Mouse (Mus musculus) forebrain, postnatal 0 days (tissue): ENCODE measurements around the gene Hpse2. TPM values are rescaled to one million over a fixed set of nuclear protein-coding genes. Genes with fewer than 3 reads are reported as not detected.
A peak's percentile ranks its signal among the peaks of the same experiment; 100 is the strongest.

Experiments
- ATAC-seq: fragments of 200-750 bp; cut with Nextera tagmentation; 2 replicates; pipeline ENCODE4 v1.8.0; 2017; ENCODE audit warnings: mild to moderate bottlenecking, moderate library complexity
- DNase-seq: peaks from one replicate; pipeline ENCODE4 v3.0.0-alpha.2; 2015
- H3K27ac ChIP-seq: fragments of 300-500 bp; sonication (generic); 2 replicates; pipeline ENCODE4 v1.5.1; 2014; ENCODE audit warnings: low read depth, mild to moderate bottlenecking, antibody characterized with exemption, low read length, moderate library complexity, mixed read lengths
- H3K27me3 ChIP-seq: fragments of 300-500 bp; sonication (generic); 2 replicates; pipeline ENCODE4 v1.6.1; 2014; ENCODE audit warnings: mild to moderate bottlenecking, low read length, mixed read lengths; ENCODE audit not compliant: insufficient read depth
- H3K36me3 ChIP-seq: fragments of 300-500 bp; sonication (generic); 2 replicates; pipeline ENCODE4 v1.6.1; 2014; ENCODE audit warnings: mild to moderate bottlenecking, moderate library complexity; ENCODE audit not compliant: insufficient read depth
- H3K4me1 ChIP-seq: fragments of 300-500 bp; sonication (generic); 2 replicates; pipeline ENCODE4 v1.6.1; 2014; ENCODE audit warnings: antibody characterized with exemption; ENCODE audit not compliant: insufficient read depth
- H3K4me2 ChIP-seq: fragments of 300-500 bp; sonication (generic); 2 replicates; pipeline ENCODE4 v1.6.1; 2014; ENCODE audit warnings: low read depth, mild to moderate bottlenecking, moderate library complexity
- H3K4me3 ChIP-seq: fragments of 300-500 bp; sonication (generic); 2 replicates; pipeline ENCODE4 v1.5.1; 2014; ENCODE audit warnings: low read depth, low read length, mixed read lengths
- H3K9ac ChIP-seq: fragments of 300-500 bp; sonication (generic); 2 replicates; pipeline ENCODE4 v1.6.1; 2014; ENCODE audit warnings: mild to moderate bottlenecking
- H3K9me3 ChIP-seq: fragments of 300-500 bp; sonication (generic); 2 replicates; pipeline ENCODE4 v1.6.1; 2016; ENCODE audit warnings: low read length
- CTCF ChIP-seq: sonication (generic); IDR thresholded peaks from 2 replicates; pipeline ENCODE4 v1.5.1; 2016; ENCODE audit warnings: antibody characterized with exemption, control low read depth, low read depth
- WGBS: fragments of 180-500 bp; shearing (Covaris S2); extraction: QIAGEN DNeasy Blood & Tissue Kit; methylation state at CpG from one replicate; pipeline ENCODE4 v1.1.7; 2014; 5-methylcytosine and 5-hydroxymethylcytosine counted together
- polyA plus RNA-seq: library from polyadenylated mRNA; unstranded; fragments of >200 nt; fragmentation: Nextera tagmentation; extraction: Ambion mirVana; gene quantifications from 2 replicates; pipeline ENCODE4 v1.2.1, GENCODE M21; 2015
- total RNA-seq: library from RNA; depleted of rRNA; stranded (reverse); fragments of >200 nt; gene quantifications from 2 replicates; pipeline ENCODE4 v1.2.3, GENCODE M21; 2014

Gene Hpse2
- total and polyA plus RNA-seq, 2 experiments from 2014 or later, result 0.34 to 0.57 TPM

DNA sequence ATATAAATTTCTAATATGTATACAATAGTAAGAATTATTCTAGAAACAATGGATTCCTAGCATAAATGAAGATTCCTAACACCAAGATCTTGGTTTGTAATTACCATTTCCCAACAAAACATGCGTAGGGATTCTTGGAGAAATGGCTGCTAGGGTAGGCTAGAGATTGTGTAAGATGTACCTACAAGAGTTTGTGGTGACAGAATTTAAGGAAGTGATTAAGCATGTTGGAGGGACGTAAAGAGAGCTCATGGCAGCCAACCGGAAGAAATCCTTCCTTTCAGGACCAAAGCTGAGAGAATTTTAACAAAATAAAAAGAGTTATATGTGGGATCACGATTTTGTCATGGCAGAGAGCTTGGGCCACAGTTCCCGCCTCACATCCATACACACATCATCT, 369.4 kb downstream of the Hpse2 start:
- H3K4me1 ChIP-seq, result peaks cover 4% of the 10 kb centered on the region; the same call in 1 of the 2 replicates
- no peak overlapping the region for H3K4me2 ChIP-seq
- WGBS, result 77% methylated on average over 5 of the region's 5 CpGs
- H3K9ac ChIP-seq, result no peak overlapping the region
- no peaks in the 10 kb centered on the region for H3K9me3 ChIP-seq
- ATAC-seq (no peak), DNase-seq (no peak)
- no peak overlapping the region for H3K4me3 ChIP-seq
- TF ChIP-seq CTCF, result no peak
- no peak overlapping the region for H3K27ac ChIP-seq
- H3K36me3 ChIP-seq, result no peaks in the 10 kb centered on the region
- H3K27me3 ChIP-seq, result no peaks in the 10 kb centered on the region

DNA sequence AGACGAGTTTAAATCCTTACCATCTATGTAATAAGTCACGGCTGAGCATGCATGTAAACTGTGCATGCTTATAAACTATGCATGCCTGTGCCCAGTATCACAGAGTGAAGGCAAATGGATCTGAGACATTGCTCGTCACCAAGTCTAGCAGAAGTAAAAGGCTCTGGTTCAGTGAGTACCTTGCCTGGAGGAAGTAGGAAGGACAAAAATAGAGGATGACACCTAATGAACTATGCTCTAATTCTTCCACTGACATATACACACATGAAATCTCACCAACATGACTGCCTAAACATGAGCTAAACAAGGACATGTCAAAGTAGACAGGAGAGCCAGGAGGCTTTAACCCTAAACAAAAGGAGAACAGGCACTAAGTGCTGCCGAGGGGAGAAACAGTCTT, 391.7 kb downstream of the Hpse2 start:
- DNase-seq, result no peak
- H3K27me3 ChIP-seq, result no peaks in the 10 kb centered on the region
- no peak for TF ChIP-seq CTCF
- 92% methylated on average over 4 of the region's 4 CpGs for WGBS
- H3K36me3 ChIP-seq, result no peaks in the 10 kb centered on the region
- no peak for ATAC-seq
- no peak overlapping the region for H3K4me2 ChIP-seq
- H3K4me1 ChIP-seq, result no peaks in the 10 kb centered on the region
- no peak overlapping the region for H3K27ac ChIP-seq
- no peak overlapping the region for H3K9ac ChIP-seq
- no peaks in the 10 kb centered on the region for H3K9me3 ChIP-seq
- no peak overlapping the region for H3K4me3 ChIP-seq

DNA sequence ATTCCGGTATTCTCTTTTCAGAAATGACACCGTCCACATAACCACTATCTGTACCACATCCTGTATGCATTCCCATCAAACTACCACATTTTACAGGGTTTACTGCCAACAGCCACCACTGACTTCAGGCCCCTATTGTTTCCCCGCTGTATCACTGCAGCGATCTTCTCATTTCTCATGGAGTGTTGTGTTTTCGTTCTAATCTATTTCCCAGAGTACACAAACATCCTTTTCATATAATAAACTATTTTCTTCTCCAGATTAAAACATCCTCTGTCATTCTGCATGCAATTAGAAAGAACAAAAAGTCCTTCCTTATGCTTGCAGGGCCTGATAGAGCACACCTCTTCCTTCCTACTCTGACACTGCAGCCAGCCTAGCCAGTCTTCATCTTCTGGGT, 399.3 kb downstream of the Hpse2 start:
- DNase-seq (no peak), ATAC-seq (no peak)
- Histone ChIP-seq H3K4me2 (no peak overlapping the region), H3K27me3 (no peaks in the 10 kb centered on the region), H3K36me3 (no peaks in the 10 kb centered on the region), H3K27ac (no peak overlapping the region), H3K9ac (no peak overlapping the region), H3K9me3 (no peaks in the 10 kb centered on the region), H3K4me1 (no peaks in the 10 kb centered on the region), H3K4me3 (no peak overlapping the region)
- WGBS, result 89% methylated on average over 5 of the region's 5 CpGs
- no peak for TF ChIP-seq CTCF

DNA sequence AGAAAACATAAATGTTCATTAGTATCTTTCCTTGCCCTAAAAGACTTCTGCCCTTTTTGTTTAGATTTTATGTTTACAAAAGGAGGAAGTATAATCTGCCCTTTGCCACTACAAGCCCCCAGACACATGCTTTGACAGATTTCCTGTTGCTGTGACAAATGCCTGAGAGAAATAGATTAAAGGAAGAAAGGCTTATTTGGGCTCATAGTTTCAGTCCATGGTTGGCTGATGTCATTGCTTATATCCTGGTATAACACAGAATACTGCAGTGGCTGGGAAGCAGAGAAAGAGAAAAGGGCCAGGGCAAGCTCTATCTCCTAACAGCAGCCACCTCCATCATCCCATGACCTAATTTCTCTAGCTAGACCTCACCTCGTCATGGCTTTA, 401.8 kb downstream of the Hpse2 start:
- Histone ChIP-seq H3K4me3 (no peak overlapping the region), H3K9ac (no peak overlapping the region)

DNA sequence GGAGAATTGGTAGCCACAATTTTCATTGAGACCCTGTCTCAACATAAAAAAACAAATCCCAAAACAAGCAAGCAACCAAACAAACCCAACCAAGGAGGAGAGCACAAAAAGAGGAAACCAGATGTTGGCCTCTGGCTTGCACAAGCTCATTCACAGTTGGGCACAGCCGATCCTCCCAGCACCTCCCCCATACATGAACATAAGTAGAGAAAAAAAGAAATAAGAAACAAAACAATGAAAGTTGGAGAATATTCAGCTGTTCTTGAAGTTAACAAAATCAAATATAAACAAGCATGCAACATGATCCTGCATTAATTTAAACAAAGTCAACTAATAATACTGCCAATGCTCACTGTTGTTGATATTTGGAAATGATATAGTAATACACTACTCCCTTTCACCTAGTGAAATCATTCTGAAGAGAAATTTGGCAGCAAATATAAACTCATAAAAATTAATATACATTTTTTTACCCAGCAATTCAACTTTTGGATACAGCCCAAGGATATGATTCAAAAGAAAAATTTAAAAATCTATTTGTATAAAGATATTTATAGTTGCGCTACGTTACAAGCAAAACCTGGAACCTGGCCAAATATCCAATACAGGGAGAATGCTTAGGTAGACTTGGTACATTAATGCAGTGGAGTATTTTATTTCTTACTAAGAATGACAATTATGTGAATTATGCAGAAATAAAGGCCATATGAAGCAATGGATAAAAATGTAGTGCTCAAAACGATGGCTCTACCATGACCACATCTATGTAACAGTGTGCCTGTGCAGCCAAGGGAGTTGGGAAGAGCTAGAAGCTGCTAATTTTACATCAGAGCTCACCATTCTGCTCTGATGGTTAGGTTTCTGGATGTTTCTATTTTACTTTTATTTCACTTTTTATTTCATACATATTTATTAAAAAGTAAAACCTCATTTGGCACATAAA, 402.5 kb downstream of the Hpse2 start:
- Histone ChIP-seq H3K4me2 (no peak overlapping the region), H3K9me3 (no peaks in the 10 kb centered on the region), H3K9ac (no peak overlapping the region), H3K4me1 (no peaks in the 10 kb centered on the region), H3K27ac (no peak overlapping the region), H3K36me3 (no peaks in the 10 kb centered on the region), H3K4me3 (no peak overlapping the region), H3K27me3 (no peaks in the 10 kb centered on the region)
- WGBS, result 66% methylated on average over 4 of the region's 4 CpGs
- DNase-seq (peak; percentile 46), ATAC-seq (no peak)
- TF ChIP-seq CTCF, result no peak

More for the DNA sequence above, 401.8 kb downstream of the Hpse2 start:
- H3K27ac ChIP-seq, result no peak overlapping the region
- DNase-seq (no peak), ATAC-seq (no peak)
- H3K4me2 ChIP-seq, result no peak overlapping the region
- no peak for TF ChIP-seq CTCF
- no peaks in the 10 kb centered on the region for H3K36me3 ChIP-seq
- WGBS, result 79% methylated on average over 1 of the region's 1 CpGs
- no peaks in the 10 kb centered on the region for H3K4me1 ChIP-seq
- no peaks in the 10 kb centered on the region for H3K9me3 ChIP-seq
- H3K27me3 ChIP-seq, result no peaks in the 10 kb centered on the region

DNA sequence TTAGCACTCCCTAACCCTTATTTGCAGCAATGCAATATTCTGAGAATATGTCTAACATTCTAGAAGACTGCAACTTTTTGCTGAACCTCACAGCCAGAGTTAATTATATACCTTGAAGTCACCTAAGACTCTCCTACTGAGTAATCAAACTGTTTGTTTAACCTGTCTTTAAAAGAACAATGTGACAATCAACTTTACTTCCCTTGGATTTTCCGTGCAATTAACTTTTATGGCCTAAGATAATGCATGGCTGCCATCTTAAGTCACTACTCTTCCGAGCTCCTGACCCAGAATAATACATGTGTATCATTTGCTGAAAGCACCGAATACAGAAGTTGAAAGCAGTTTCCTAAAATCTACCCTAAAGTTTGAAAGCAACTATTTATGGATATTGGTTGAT, 407.6 kb downstream of the Hpse2 start:
- Histone ChIP-seq H3K4me1 (no peaks in the 10 kb centered on the region), H3K36me3 (no peaks in the 10 kb centered on the region), H3K4me3 (no peak overlapping the region), H3K27ac (no peak overlapping the region), H3K9ac (no peak overlapping the region), H3K4me2 (no peak overlapping the region), H3K9me3 (no peaks in the 10 kb centered on the region), H3K27me3 (no peaks in the 10 kb centered on the region)
- DNase-seq (no peak), ATAC-seq (no peak)
- no peak for TF ChIP-seq CTCF
- 65% methylated on average over 3 of the region's 3 CpGs for WGBS

DNA sequence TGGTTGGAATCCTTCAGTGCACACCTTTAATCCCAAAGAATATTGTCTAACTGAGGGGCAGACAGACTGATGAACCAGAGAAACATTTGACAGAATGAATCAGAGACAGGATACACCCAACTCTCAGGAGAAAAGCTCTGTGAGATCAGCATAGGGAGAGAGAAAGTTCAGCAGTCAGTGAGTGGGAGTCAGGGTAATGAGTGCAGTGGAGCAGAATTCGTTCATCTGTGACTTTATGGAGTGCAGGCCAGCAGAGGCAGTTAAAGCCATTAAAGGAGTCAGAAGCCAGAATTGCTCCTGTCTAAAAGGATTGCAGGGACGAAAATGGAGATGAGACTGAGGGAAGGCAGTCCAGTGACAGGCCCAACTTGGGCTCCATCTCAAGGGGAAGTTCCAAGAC, 410.2 kb downstream of the Hpse2 start:
- no peaks in the 10 kb centered on the region for H3K4me1 ChIP-seq
- ATAC-seq (no peak), DNase-seq (no peak)
- H3K36me3 ChIP-seq, result no peaks in the 10 kb centered on the region
- no peak overlapping the region for H3K9ac ChIP-seq
- WGBS, result 78% methylated on average over 2 of the region's 2 CpGs
- H3K4me2 ChIP-seq, result no peak overlapping the region
- no peak overlapping the region for H3K27ac ChIP-seq
- H3K27me3 ChIP-seq, result no peaks in the 10 kb centered on the region
- H3K4me3 ChIP-seq, result no peak overlapping the region
- no peak for TF ChIP-seq CTCF
- H3K9me3 ChIP-seq, result no peaks in the 10 kb centered on the region
